Mouse (Mus musculus): Measurements from ENCODE around the gene Pskh1.

The Pskh1 gene

DNA sequence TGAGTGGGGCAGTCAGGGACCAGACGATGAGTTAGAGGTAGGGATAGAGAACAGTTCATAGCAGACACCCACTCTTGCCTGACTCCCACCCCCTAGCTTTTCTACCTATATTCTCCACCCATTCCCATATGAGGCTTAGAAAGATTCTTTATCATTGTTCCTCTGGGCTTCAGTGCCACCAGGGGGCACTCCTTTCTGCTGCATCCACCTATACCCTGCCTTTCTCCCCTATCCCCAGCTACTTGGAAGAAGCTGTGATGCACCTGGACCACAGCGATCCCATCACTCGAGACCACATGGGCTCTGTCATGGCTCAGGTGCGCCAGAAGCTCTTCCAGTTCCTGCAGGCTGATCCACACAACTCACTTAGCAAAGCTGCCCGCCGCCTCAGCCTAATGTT lies 7.8 kb upstream of the Pskh1 start:
- DNase-seq (ENCODE audit: low read depth, low spot score), result peak; percentile 46

GRCm38 (mm10) chr8:105893339-105893738 lies 6.9 kb upstream of the Pskh1 start, which contains the start of gene Nrn1l:
Gene Nrn1l (plus strand): TSS chr8:105893567.
- peak; percentile 92 for DNase-seq (ENCODE audit: low read depth, low spot score)

- DNase-seq (ENCODE audit: low read depth, low spot score), result no peak
Observed at GRCm38 (mm10) chr8:105897801-105898480, 2.3 kb upstream of the Pskh1 start.

DNA sequence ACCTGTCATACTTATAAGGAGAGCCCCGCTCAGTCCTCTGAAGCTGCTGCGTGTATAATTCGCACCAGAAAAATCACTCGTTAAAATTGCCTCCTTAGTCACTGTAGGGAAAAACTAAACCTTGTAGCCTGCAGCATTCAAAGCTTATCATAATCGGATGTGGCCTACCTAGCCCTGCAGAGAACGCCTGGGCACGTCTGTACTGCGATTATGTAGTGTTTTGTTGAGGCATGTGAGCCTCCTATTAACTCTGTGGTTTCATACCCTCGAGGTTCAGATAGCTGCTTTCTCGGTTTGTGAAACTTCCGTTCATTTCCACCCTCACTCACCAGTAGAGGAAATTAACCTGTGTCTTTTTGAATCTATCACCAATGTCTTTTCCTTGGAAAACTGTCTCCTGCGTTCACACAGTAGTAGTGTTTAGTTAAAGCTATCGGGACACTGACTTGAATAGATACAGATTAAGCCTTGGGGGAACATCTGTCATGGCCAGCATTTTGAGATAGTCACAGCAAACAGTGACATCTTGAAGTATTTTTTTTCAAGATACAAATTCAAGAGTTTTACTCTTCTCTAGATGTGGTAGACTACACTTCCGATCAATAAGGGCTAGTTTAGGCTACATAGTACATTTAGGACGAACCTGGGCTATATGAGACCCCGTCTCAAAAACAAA lies 838 bp downstream of the Pskh1 start:
- no peak for DNase-seq (ENCODE audit: low read depth, low spot score)

- no peak for DNase-seq (ENCODE audit: low read depth, low spot score)
Observed at GRCm38 (mm10) chr8:105919390-105919789, 19.1 kb downstream of the Pskh1 start.

DNA sequence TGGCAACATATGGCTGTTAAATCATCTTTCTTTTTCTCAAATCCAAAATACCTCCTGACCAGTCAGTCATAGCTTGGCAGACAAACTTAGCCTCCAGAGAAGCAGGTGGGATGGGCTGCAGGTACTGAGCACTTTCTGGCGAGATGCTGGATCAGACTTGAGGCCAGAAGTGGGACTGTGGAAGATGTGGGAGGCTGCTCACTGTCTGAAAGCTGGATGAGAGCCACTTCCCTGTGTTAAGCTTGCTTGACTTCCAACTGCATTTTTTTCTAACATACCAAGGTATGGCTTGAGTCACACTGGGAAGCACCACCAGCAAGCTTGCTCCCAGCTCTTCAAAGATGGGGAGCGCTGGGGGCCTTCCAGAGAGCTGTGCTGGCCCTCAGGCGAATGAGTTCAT lies 24.9 kb downstream of the Pskh1 start:
- DNase-seq (ENCODE audit: low read depth, low spot score), result no peak

- peak; percentile 80 for DNase-seq (ENCODE audit: low read depth, low spot score)
Observed at GRCm38 (mm10) chr8:105930602-105931001, 30.4 kb downstream of the Pskh1 start.

DNA sequence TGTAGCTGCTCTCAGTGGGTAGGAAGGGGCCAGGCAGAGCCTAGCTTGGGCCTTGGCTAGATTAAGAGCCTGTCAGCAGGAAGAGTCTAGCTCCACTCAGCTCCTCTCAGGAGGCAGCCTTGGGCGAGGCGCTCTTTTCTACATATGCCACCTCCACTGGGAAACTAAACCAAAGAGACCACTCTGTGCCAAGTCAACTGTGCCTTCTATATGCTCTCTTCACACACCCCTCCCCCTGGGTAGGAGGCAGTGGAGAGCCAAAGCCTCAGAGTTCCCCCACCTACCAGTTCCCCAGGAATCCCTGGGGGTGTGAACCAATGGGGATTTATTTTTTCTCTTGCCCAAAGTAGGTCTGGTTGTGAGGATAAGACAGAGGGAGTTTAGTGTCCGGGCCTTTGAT lies 31.0 kb downstream of the Pskh1 start:
- no peak for DNase-seq (ENCODE audit: low read depth, low spot score)

DNA sequence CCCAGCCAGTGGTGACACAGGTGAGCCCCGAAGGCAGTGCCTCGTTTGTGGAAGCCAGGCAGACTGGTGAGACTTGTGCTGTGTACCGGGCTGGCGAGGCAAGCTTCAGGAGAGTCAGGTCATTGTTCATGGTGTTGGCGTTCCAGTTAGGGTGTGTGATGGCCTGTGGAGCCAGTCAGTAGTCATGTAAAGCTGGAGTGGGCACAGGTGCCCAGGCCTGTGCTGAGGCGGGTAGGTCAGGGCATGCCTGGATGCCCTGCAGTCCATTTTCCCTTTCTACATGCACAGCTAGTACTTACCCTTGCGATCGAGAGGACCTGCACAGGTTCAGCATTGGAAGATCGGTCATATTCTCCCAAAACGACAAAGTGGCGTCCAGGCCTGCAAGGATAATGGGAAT lies 32.3 kb downstream of the Pskh1 start:
- DNase-seq (ENCODE audit: low read depth, low spot score), result no peak

DNA sequence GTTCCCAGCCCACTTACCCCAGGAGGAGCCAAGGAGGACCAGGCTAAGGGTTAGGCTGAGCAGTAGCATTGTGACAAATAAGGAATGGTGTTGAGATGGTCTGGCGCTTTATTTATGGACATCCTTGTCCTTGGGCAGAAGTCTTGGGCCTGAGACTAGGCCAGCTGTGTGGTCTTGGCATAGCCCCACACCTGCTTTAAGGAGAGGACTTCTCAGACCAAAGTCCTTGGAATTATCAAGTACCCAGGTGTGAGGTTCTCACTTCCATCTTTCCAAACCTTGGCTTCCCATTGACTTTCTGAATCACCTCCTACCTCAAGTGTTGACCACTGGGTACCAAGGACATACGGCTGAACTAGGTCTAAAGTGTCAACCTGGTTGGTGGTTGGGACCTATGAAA lies 33.5 kb downstream of the Pskh1 start, which contains the start of gene Ctrl:
Gene Ctrl (minus strand): TSS at position 101 of the 400 bp plus-strand sequence.
- DNase-seq (ENCODE audit: low read depth, low spot score), result no peak

GRCm38 (mm10) chr8:105935105-105935504 lies 34.9 kb downstream of the Pskh1 start:
- no peak for DNase-seq (ENCODE audit: low read depth, low spot score)

DNA sequence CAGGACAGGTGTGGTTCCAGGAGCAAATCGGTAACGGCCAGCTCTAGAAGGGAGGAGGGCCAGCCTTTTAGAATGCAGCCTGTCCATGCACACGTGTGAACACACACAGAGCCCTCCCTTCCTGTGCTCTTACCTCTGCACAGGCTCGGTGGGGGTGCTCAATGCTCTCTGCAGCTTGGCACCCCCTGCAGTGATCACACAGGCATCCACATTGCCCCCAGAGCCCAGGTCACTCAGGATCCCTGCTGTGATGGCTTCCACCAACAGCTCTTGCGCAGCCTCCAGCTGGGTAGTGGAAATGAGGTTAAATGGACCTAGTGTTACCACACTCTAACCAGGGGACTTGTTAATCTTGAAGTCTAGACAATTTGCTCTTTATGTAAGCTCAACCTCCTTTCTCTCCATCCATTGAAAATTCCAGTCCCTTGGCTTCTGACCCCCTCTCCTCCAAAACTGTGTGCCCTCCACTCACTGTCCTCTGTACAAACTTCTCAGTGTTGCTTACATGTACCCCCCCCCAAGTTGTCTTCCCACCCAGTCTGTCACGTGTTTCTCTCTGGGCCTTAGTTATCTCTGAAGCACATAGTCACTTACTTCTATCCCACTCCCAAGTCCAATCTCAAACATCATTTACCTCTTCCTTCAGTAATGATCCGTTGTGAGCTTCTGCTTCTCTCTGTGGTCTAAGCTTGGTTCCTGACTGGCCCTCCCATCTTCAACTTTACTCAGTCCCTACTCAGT lies 35.8 kb downstream of the Pskh1 start:
- DNase-seq (ENCODE audit: low read depth, low spot score), result no peak

GRCm38 (mm10) chr8:105936866-105937475 lies 36.7 kb downstream of the Pskh1 start:
- peak; percentile 97 for DNase-seq (ENCODE audit: low read depth, low spot score)

DNA sequence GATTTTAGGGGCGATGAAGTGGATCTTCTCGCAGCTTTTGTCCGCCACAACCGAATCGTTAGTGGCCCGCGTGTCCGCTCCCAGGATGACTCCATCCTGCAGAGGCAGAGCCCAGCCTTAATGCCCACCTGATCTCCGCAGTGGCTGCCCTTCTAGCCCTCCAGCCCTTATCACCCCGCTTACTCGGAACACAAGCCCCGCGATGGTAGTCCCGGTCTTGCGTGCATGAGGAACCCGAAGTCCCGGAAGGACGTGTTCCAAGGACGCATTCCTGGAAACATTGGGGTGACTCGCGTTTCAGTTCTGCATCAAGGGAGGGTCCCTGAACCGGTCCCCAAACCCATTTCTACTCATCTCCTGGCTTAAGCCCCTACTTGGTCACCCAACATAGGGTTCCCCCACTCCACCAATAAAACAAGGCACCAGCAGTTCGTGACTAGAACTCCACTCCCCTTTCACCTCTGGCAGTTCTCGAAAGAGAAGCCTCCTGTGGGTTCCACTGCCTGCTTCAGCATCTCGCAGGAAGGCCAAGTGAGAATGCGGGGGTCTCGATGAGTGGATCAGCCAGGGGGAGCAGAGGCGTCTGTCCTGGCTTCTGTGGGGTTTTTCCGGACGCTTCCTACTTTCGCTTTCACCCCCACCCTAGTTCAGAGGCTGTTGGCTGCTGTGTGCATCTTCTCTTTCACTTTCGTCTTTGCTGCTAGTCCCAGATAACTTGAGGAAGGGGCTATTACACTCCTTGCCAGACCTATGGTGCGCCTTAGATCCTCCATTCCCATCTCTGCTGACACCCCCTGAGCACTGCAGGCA lies 37.5 kb downstream of the Pskh1 start:
- no peak for DNase-seq (ENCODE audit: low read depth, low spot score)

- DNase-seq (ENCODE audit: low read depth, low spot score), result no peak
Observed at GRCm38 (mm10) chr8:105938306-105938669, 38.0 kb downstream of the Pskh1 start, which contains the start of gene Psmb10. Gene Psmb10 (minus strand): TSS chr8:105938444.

DNA sequence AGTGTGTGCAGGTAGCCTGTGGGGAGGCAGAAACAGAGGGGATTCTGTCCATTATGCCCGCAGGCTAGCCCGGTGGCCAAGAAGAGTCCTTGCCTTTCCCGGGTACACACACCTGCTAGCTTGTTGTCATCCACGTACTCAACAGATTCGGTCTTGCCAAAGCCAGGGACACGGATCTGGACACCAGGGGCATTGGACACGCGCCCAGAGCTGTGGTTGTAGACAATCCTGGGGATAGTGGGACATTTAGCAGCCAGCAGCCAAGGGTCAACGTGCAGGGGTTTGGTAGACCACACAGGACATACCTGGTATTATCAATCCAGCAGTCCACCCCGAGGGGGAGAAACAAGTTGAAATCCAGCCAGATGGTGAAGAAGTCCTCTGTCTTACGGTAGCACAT lies 41.8 kb downstream of the Pskh1 start:
- no peak for DNase-seq (ENCODE audit: low read depth, low spot score)

DNA sequence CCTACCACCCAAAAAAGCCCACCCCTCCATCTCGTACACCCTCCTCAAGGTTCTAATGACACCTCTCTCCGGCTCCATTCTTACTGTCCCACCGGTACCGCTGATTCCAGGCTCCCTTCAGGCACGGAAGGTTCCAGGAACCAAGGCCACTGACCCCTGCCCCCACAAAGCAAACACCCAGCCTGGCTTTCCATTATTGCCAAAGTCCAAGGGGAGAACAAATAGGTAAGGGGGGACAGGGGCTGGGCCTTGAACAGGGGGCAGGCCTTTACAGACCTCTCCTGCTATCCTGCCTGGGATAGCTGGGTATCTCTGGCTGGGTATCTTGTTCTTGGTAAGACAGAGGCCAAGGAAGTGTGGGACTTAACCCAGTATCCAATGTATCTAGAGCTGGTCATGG lies 42.3 kb downstream of the Pskh1 start:
- no peak for DNase-seq (ENCODE audit: low read depth, low spot score)

DNA sequence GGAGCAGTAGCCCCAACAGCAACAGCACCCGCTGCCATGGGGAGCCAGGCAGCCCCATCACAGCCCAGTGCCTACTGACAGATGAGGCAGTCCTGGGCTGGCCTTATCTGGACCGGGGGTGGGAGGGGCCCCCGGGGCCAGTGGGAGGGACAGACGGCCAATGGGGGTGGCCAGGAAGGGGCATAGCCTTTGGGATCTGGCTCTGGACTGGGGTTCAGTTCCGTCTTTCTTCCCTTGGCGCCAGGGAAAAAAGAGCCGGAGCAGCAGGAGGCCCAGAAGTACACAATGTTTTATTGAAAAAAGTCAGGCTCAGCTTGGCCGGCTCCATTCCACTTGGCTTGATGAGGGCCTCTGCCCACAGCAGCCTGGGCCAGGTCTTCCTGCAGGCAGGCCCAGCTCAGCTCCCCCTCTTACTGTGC lies 43.1 kb downstream of the Pskh1 start, which contains the start of gene Lcat:
Gene Lcat (minus strand): TSS at position 62 of the 419 bp plus-strand sequence.
- DNase-seq (ENCODE audit: low read depth, low spot score), result no peak

- no peak for DNase-seq (ENCODE audit: low read depth, low spot score)
Observed at GRCm38 (mm10) chr8:105949350-105949749, 49.1 kb downstream of the Pskh1 start.

GRCm38 (mm10) chr8:105951057-105951659 lies 50.9 kb downstream of the Pskh1 start:
- DNase-seq (ENCODE audit: low read depth, low spot score), result peak; percentile 58

GRCm38 (mm10) chr8:105956556-105956955 lies 56.3 kb downstream of the Pskh1 start:
- no peak for DNase-seq (ENCODE audit: low read depth, low spot score)

Data from R1 (cell line).